Mouse (Mus musculus) forebrain, embryonic 11.5 days (tissue): ENCODE measurements around the gene Reln. TPM values are rescaled to one million over a fixed set of nuclear protein-coding genes. Genes with fewer than 3 reads are reported as not detected.

Experiments
- ATAC-seq: fragments of 200-750 bp; cut with Nextera tagmentation; replicated peaks from 2 replicates; pipeline ENCODE4 v1.8.0; 2017; ENCODE audit warnings: moderate TSS enrichment; ENCODE audit not compliant: low FRiP score
- DNase-seq: peaks from one replicate; pipeline ENCODE4 v3.0.0-alpha.2; 2017; ENCODE audit warnings: low spot score
- H3K27ac ChIP-seq: fragments of 300-500 bp; sonication (generic); 2 replicates; pipeline ENCODE4 v1.5.1; 2014; ENCODE audit warnings: low read depth, low read length
- H3K27me3 ChIP-seq: fragments of 300-500 bp; sonication (generic); 2 replicates; pipeline ENCODE4 v1.6.1; 2014; ENCODE audit warnings: mild to moderate bottlenecking, low read length, mixed read lengths; ENCODE audit not compliant: control insufficient read depth, insufficient read depth
- H3K36me3 ChIP-seq: fragments of 300-500 bp; sonication (generic); 2 replicates; pipeline ENCODE4 v1.6.1; 2014; ENCODE audit warnings: mild to moderate bottlenecking, low read length, moderate library complexity, mixed read lengths; ENCODE audit not compliant: control insufficient read depth, insufficient read depth
- H3K4me1 ChIP-seq: fragments of 300-500 bp; sonication (generic); replicated peaks from 2 replicates; pipeline ENCODE4 v1.6.1; 2014; ENCODE audit warnings: low read length, mixed read lengths; ENCODE audit not compliant: control insufficient read depth, insufficient read depth
- H3K4me2 ChIP-seq: fragments of 300-500 bp; sonication (generic); 2 replicates; pipeline ENCODE4 v1.6.1; 2014; ENCODE audit warnings: low read depth, mild to moderate bottlenecking, low read length, moderate library complexity, mixed read lengths; ENCODE audit not compliant: severe bottlenecking
- H3K4me3 ChIP-seq: fragments of 300-500 bp; sonication (generic); 2 replicates; pipeline ENCODE4 v1.5.1; 2014; ENCODE audit warnings: low read depth, low read length
- H3K9ac ChIP-seq: fragments of 300-500 bp; sonication (generic); 2 replicates; pipeline ENCODE4 v1.6.1; 2014; ENCODE audit warnings: low read length
- H3K9me3 ChIP-seq: fragments of 300-500 bp; sonication (generic); 2 replicates; pipeline ENCODE4 v1.6.1; 2016; ENCODE audit warnings: low read length, mixed read lengths; ENCODE audit not compliant: control insufficient read depth
- WGBS: fragments of 180-500 bp; shearing (Covaris S2); extraction: QIAGEN DNeasy Blood & Tissue Kit; methylation state at CpG from one replicate; pipeline ENCODE4 v1.1.7; 2014; 5-methylcytosine and 5-hydroxymethylcytosine counted together
- polyA plus RNA-seq: library from polyadenylated mRNA; unstranded; fragments of >200 nt; fragmentation: Nextera tagmentation; extraction: Ambion mirVana; gene quantifications from 2 replicates; pipeline ENCODE4 v1.2.1, GENCODE M21; 2014

The Reln gene
- polyA plus RNA-seq, 1 experiment from 2014 or later = 15.1 TPM

DNA sequence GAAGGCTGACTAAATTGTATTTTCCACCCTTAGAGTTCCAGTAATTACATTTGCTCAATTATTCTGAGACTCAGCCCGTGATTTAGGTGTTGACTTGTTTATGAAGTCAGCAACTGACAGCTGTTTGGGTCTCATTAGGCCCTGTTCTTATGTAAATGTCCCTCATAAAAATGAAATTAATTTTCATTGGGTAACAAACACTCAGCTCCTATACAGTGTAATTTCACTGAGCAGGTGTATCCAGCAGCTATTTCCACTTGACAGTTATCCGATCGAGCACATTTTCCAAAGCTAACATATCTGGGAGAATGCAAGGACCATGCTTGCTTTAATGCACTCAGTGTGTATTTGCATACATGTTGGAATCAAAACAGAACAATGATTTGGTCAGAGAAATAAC is 330.0 kb downstream of the Reln start:
- Histone ChIP-seq H3K36me3 (no peaks in the 10 kb centered on the region), H3K9me3 (no peaks in the 10 kb centered on the region), H3K9ac (no peak overlapping the region), H3K27me3 (no peaks in the 10 kb centered on the region), H3K4me3 (no peak overlapping the region), H3K27ac (no peak overlapping the region), H3K4me1 (no peaks in the 10 kb centered on the region), H3K4me2 (no peak overlapping the region)
- no peak for ATAC-seq
- no peak for DNase-seq
- WGBS = 86% methylated on average over 3 of the region's 3 CpGs

DNA sequence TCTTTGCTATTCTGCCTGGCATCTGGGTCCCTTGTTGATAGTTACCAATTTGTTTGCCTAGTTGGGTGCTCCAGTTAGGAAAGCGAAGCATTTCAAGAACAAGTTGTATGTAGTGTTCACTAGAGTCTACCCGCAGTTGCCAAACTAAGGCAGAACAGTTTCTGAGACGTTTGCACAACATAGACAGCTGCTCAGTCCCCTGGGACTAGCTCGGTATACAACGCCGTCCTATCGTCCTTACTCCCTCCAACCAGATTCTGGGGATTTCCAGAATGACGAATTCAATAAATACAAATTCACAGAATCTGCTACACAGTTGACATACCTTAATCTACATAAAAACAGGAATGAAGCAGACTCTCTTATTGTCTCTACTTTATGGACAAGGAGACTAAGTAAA is 335.4 kb downstream of the Reln start:
- H3K27me3 ChIP-seq = no peaks in the 10 kb centered on the region
- H3K4me3 ChIP-seq = no peak overlapping the region
- no peak for ATAC-seq
- no peaks in the 10 kb centered on the region for H3K4me1 ChIP-seq
- no peak for DNase-seq
- H3K9me3 ChIP-seq = no peaks in the 10 kb centered on the region
- WGBS = 89% methylated on average over 8 of the region's 8 CpGs
- H3K27ac ChIP-seq = no peak overlapping the region
- no peak overlapping the region for H3K4me2 ChIP-seq
- no peak overlapping the region for H3K9ac ChIP-seq
- H3K36me3 ChIP-seq = no peaks in the 10 kb centered on the region

DNA sequence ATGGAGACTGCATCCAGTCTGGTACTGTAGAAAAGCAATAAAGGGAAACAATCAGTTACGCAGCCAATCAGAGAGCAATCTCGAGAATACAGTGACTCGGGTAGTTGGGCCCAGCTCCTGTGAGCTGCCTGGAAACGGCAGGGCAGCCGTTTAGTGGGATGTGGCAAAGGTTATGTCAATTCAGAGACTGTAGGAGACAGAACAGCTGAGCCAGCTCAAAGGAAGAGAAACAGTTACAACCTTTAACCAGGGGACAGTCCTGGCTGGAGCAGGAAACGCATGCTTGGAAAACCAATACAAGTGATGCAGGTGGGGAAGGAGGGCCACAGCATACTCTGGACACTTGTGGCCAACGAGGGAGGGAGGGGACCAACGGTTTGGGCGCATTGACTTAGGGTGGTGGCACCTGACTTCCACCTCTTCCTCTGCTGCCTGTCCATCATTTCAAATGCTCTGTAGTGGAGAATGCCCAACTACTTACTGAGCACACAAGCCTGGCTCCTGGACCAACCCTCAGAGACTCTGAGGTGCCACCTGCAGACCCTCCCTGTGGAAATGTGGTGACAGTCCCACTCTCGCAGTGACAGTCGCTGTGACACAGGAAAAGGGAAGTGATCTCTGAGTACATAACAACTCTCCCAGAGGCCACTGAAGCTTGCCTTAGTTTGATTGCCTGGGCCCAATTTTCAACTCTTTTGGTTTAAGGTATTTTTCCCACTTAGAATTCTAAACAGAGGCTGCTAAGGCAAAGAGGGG is 337.0 kb downstream of the Reln start:
- Histone ChIP-seq H3K27ac (no peak overlapping the region), H3K36me3 (no peaks in the 10 kb centered on the region), H3K9me3 (no peaks in the 10 kb centered on the region), H3K4me1 (no peaks in the 10 kb centered on the region), H3K4me2 (no peak overlapping the region), H3K9ac (no peak overlapping the region), H3K4me3 (no peak overlapping the region), H3K27me3 (no peaks in the 10 kb centered on the region)
- WGBS = 83% methylated on average over 11 of the region's 11 CpGs
- no peak for DNase-seq
- no peak for ATAC-seq

DNA sequence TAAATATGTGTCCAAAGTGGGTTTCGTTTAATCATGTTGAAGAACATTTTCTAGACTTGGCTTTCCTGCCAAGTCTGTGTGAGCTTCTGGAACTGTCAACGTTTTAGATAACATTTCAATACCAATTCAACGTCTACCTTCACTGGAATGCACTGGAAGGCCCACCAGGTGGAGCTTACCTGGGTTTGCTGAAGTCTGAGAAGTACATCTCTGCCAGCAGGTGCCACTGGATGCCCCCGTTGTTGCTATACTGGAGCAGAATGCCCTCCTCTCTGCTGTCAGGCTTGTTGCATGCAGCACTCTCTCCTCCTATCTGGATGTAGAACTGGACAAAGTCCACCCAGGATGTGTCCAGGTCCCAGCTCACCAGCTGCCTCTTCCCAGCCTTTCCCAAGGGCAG is 340.6 kb downstream of the Reln start:
- H3K9me3 ChIP-seq = no peaks in the 10 kb centered on the region
- H3K27me3 ChIP-seq = no peaks in the 10 kb centered on the region
- H3K4me2 ChIP-seq = no peak overlapping the region
- WGBS = 87% methylated on average over 4 of the region's 4 CpGs
- no peak overlapping the region for H3K9ac ChIP-seq
- no peaks in the 10 kb centered on the region for H3K4me1 ChIP-seq
- no peak for ATAC-seq
- no peaks in the 10 kb centered on the region for H3K36me3 ChIP-seq
- H3K4me3 ChIP-seq = no peak overlapping the region
- DNase-seq = no peak
- no peak overlapping the region for H3K27ac ChIP-seq

DNA sequence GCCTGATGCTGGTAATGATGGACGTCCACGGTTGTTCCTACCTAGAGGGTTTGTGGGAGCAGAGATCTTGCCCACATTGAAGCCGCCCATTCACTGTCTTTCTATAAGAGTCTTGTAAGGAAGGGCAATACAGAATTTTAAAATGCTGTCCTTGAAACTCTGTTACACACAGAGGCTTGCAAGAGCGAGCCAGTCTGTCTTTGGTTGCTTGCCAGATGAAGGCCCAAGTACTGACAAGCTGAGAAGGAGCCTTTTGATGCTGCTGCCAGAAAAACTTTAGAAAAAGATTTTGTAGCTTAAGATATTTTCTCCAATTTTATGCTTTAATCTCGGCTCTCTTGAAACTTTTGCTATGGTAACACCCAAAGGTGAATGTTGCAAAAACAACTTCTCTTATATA is 356.8 kb downstream of the Reln start:
- no peak overlapping the region for H3K4me3 ChIP-seq
- H3K27ac ChIP-seq = no peak overlapping the region
- H3K4me2 ChIP-seq = no peak overlapping the region
- no peaks in the 10 kb centered on the region for H3K27me3 ChIP-seq
- DNase-seq (no peak), ATAC-seq (no peak)
- H3K4me1 ChIP-seq = no peaks in the 10 kb centered on the region
- H3K9me3 ChIP-seq = no peaks in the 10 kb centered on the region
- WGBS = 87% methylated on average over 5 of the region's 5 CpGs
- H3K36me3 ChIP-seq = no peaks in the 10 kb centered on the region
- H3K9ac ChIP-seq = no peak overlapping the region

DNA sequence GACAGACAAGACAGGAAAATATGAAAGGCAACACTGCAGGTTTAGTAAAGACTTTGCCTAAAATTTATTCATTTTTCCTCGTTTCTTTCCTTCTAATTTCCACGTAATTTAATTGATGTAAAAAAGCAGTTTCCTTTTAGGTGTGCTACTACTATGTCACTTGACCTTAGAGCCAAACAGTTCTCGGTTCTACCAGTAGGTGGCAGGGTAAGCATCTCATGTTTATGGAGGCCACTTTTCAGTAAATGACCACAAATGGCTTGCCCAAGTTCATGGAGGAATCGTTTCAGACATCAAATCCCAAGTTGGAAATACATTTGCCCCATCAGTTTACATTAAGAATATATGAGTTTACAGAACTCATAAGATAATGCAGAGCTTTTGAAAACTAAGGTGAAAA is 358.2 kb downstream of the Reln start:
- no peak overlapping the region for H3K4me2 ChIP-seq
- H3K9me3 ChIP-seq = no peaks in the 10 kb centered on the region
- no peak overlapping the region for H3K27ac ChIP-seq
- no peak overlapping the region for H3K4me3 ChIP-seq
- H3K4me1 ChIP-seq = no peaks in the 10 kb centered on the region
- DNase-seq = peak; percentile 54
- no peak for ATAC-seq
- H3K9ac ChIP-seq = no peak overlapping the region
- 62% methylated on average over 4 of the region's 4 CpGs for WGBS
- H3K36me3 ChIP-seq = no peaks in the 10 kb centered on the region
- no peaks in the 10 kb centered on the region for H3K27me3 ChIP-seq

DNA sequence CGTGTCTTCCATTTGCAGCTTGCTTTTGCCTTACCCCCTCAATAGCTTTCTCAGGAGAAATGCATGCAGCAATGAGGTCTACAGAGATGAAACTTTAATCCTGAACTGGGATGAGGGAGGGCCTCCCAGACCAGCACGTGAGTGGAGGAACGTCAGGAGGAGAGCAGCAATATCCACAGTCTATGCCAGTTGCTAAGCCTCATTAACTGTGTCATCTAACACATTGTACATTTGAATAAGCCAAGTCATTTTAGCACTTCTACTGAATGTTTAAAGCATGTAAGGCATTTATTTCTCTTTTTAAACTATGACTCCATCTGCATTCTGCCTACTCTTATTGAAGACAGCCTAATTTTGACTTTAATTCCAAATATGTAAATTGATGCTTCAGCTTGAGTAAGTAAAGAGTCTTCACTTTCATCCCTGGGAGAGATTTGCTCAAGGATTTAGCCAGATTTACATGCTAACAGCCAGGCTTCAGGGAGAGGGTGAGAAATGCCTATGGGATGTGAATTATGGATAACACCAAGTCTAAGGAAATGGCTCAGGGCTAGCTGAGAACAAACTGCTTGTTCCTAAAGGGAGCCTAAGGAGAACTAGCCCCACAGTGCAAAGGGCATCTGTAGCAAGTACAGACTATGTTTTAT is 361.4 kb downstream of the Reln start:
- DNase-seq (no peak), ATAC-seq (no peak)
- H3K4me3 ChIP-seq = no peak overlapping the region
- H3K4me2 ChIP-seq = no peak overlapping the region
- H3K36me3 ChIP-seq = no peaks in the 10 kb centered on the region
- H3K9ac ChIP-seq = no peak overlapping the region
- H3K27me3 ChIP-seq = no peaks in the 10 kb centered on the region
- no peaks in the 10 kb centered on the region for H3K4me1 ChIP-seq
- 78% methylated on average over 3 of the region's 3 CpGs for WGBS
- no peaks in the 10 kb centered on the region for H3K9me3 ChIP-seq
- no peak overlapping the region for H3K27ac ChIP-seq

DNA sequence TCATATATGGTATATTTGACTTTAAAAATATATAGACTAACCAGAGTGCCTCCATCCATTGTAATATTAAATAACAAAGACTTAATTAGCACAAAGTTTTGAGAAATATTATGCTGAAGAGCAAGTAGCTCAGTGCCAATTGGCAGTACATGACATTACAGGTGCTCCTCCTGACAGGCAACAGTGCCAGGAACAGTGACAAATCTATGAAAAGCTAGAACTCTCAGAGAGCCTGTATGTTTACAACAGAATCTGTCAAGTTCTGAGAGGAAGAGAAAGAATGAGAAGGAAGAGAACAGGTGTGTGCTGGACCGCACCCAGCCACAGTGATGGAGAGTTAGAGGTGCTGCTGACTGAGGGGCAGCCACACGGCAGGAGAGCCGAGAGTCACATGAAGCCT is 363.3 kb downstream of the Reln start:
- Histone ChIP-seq H3K4me3 (no peak overlapping the region), H3K4me1 (no peaks in the 10 kb centered on the region), H3K9me3 (no peaks in the 10 kb centered on the region), H3K9ac (no peak overlapping the region), H3K36me3 (no peaks in the 10 kb centered on the region), H3K27me3 (no peaks in the 10 kb centered on the region), H3K4me2 (no peak overlapping the region), H3K27ac (no peak overlapping the region)
- WGBS = 91% methylated on average over 3 of the region's 3 CpGs
- ATAC-seq (no peak), DNase-seq (no peak)

DNA sequence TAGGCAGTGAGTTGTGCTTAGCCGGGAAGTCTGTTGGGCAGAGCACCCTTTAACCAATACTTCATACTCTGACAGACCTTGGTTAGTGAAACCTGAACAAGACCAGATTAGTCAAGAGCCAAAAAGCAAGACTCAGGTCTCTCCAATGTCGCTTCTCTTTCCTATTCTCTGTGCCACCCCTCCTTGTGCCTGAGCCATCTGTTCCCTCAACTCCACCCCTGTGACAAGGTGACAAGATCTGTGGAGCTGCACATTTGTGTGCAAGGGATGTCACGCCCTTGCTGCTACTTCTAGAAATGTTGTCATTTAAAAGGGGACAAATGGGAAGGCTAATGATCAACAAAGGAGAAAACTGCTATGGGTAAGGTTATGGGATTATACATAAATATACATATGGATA is 364.0 kb downstream of the Reln start:
- no peak overlapping the region for H3K27ac ChIP-seq
- DNase-seq = no peak
- H3K9ac ChIP-seq = no peak overlapping the region
- no peaks in the 10 kb centered on the region for H3K9me3 ChIP-seq
- no peaks in the 10 kb centered on the region for H3K36me3 ChIP-seq
- H3K4me1 ChIP-seq = no peaks in the 10 kb centered on the region
- ATAC-seq = no peak
- no peaks in the 10 kb centered on the region for H3K27me3 ChIP-seq
- H3K4me2 ChIP-seq = no peak overlapping the region
- 83% methylated on average over 3 of the region's 3 CpGs for WGBS
- H3K4me3 ChIP-seq = no peak overlapping the region
